Mouse (Mus musculus): ENCODE data around the gene Crybb2. TPM values are rescaled to one million over a fixed set of nuclear protein-coding genes. Genes with fewer than 3 reads are reported as not detected.
A peak's percentile ranks its signal among the peaks of the same experiment; 100 is the strongest.

The Crybb2 gene
- polyA plus RNA-seq, 1 experiment from 2014 or later: not detected

DNA sequence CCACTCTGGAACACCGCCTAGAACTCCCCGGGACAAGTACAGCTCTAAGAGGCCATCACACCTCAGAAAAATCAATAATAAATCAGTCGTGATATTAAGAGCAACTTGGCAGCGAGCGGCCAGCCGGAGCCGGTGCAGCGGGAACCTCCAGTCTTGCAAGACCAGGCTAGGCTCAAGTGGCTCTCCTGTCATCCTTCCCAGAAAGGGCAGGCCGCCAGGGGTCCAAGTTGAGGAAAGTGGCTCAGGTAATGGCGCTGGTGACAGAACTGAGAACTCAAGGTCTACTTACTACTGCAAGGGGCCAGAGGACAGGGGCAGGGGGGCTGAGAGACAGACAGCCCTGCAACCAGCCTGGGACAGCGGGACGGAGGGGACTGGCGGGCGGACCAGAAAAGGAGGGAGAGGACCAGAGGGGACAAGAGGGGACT lies 55.1 kb downstream of the Crybb2 start:
- Histone ChIP-seq H3K9ac (ENCODE audit: low read length) (peak overlapping the region; percentile 68), H3K4me2 (ENCODE audit: low read depth, low read length, severe bottlenecking) (peak overlapping the region; percentile 66), H3K9me3 (ENCODE audit: control insufficient read depth, low read length) (no peaks in the 10 kb centered on the region), H3K4me1 (replicated peaks; ENCODE audit: control insufficient read depth, insufficient read depth, low read length) (no peaks in the 10 kb centered on the region; the same call in 1 of the 2 replicates), H3K27ac (ENCODE audit: low read depth, low read length) (no peak overlapping the region), H3K4me3 (ENCODE audit: low read depth, low read length) (peak overlapping the region; percentile 53), H3K27me3 (ENCODE audit: control insufficient read depth, insufficient read depth, low read length) (peaks cover 2% of the 10 kb centered on the region; the same call in 1 of the 2 replicates), H3K36me3 (ENCODE audit: control insufficient read depth, insufficient read depth, low read length) (no peaks in the 10 kb centered on the region)
- ATAC-seq (replicated peaks; ENCODE audit: low FRiP score): peak; percentile 69
- DNase-seq (ENCODE audit: low spot score): peak; percentile 65
- WGBS: 2% methylated on average over 14 of the region's 14 CpGs

DNA sequence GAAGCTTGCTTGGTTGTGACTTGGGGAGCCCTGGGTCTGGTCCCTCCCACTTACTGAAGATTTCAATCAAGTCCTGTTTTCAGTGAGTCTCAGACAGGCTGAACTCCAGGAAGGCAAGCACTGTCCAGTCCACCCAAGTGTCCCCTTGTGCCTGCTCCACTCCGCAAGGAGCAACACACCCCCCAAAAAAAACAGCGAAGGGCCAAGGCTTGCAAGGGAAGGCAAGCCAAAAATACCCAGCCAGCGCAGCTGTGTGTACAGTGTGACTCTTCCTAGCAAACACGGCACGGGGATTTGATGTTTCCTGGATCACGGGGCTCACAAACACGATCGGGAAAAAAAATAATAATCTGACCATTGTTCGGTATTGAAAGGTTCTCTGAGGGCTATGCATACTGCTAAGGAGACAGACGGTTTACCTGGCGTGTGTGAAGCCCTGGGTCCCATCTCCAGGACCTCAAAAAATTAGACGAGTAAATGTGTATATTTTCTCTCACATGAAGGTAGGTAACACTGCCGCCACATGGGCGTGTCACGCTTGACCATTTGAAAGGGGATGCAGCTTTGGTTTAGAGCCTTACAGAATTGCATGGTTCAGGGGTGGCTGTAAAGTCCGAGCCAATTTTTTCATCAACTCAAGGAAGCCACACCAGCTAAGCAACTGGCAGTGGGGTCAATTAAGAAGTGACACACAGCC lies 55.7 kb downstream of the Crybb2 start:
- no peak for ATAC-seq (replicated peaks; ENCODE audit: low FRiP score)
- H3K9me3 ChIP-seq (ENCODE audit: control insufficient read depth, low read length): no peaks in the 10 kb centered on the region
- no peak for DNase-seq (ENCODE audit: low spot score)
- 66% methylated on average over 16 of the region's 16 CpGs for WGBS
- no peaks in the 10 kb centered on the region; the same call in 1 of the 2 replicates for H3K4me1 ChIP-seq (replicated peaks; ENCODE audit: control insufficient read depth, insufficient read depth, low read length)
- peaks cover 2% of the 10 kb centered on the region; the same call in 1 of the 2 replicates for H3K27me3 ChIP-seq (ENCODE audit: control insufficient read depth, insufficient read depth, low read length)
- H3K9ac ChIP-seq (ENCODE audit: low read length): peak overlapping the region; percentile 0; the same call in 1 of the 2 replicates
- peak overlapping the region; percentile 53; the same call in 1 of the 2 replicates for H3K4me3 ChIP-seq (ENCODE audit: low read depth, low read length)
- no peak overlapping the region for H3K27ac ChIP-seq (ENCODE audit: low read depth, low read length)
- H3K36me3 ChIP-seq (ENCODE audit: control insufficient read depth, insufficient read depth, low read length): no peaks in the 10 kb centered on the region
- H3K4me2 ChIP-seq (ENCODE audit: low read depth, low read length, severe bottlenecking): peak overlapping the region; percentile 66

DNA sequence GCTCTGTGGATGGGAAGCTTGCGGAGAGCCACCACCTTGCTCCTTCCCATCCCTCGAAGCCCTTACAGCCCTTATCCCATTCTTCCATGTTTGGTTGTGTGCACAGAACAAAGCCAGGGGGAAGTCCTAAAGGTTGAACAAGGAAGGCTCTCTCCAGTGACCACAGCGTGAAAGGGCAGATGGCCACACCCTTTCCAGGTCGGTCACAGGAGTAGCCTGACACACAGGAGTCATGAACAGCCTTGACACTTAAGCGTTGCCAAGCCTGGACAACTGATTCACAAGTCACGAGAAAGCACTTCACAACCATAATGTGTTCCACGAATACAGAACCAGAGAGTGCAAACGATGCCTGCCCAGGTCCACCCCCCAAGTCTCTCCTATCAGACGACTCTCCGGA lies 58.0 kb downstream of the Crybb2 start:
- H3K4me2 ChIP-seq (ENCODE audit: low read depth, low read length, severe bottlenecking): no peak overlapping the region
- no peaks in the 10 kb centered on the region for H3K9me3 ChIP-seq (ENCODE audit: control insufficient read depth, low read length)
- ATAC-seq (replicated peaks; ENCODE audit: low FRiP score) (no peak), DNase-seq (ENCODE audit: low spot score) (no peak)
- H3K36me3 ChIP-seq (ENCODE audit: control insufficient read depth, insufficient read depth, low read length): no peaks in the 10 kb centered on the region
- no peak overlapping the region for H3K27ac ChIP-seq (ENCODE audit: low read depth, low read length)
- 90% methylated on average over 10 of the region's 10 CpGs for WGBS
- H3K9ac ChIP-seq (ENCODE audit: low read length): no peak overlapping the region
- no peak overlapping the region for H3K4me3 ChIP-seq (ENCODE audit: low read depth, low read length)
- no peaks in the 10 kb centered on the region; the same call in 1 of the 2 replicates for H3K4me1 ChIP-seq (replicated peaks; ENCODE audit: control insufficient read depth, insufficient read depth, low read length)
- H3K27me3 ChIP-seq (ENCODE audit: control insufficient read depth, insufficient read depth, low read length): peaks cover 2% of the 10 kb centered on the region; the same call in 1 of the 2 replicates

DNA sequence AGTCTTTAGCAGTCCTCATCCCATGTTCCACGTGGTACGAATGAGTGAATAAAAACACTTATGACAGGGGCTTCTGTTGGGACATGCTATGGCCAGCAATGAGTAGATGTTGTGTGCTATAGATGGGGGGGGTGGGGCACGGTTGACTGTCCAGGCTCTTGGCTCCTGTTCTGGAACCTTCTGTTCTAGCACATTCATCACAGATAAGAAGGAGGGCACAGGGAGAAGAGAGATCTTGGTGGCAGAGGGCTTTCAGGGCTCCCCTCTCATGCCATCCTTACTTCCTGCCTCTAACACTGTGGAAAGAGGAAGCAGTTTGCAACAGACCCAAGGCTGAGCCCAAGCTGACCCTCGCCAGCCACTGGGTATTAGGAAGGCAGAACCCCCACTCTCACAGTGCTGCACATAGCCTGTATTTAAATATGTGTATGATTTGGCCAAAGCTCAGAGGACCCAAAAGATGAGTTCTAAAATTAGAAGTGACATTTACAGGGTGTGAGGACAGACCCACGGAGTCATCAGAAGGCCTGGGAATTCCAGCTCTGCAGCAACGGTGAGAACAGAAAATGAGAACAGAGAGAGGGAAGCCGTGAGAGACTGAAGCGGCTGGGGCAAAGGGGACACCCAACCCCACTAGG lies 60.6 kb downstream of the Crybb2 start:
- Histone ChIP-seq H3K27me3 (ENCODE audit: control insufficient read depth, insufficient read depth, low read length) (no peaks in the 10 kb centered on the region), H3K36me3 (ENCODE audit: control insufficient read depth, insufficient read depth, low read length) (no peaks in the 10 kb centered on the region), H3K9me3 (ENCODE audit: control insufficient read depth, low read length) (no peaks in the 10 kb centered on the region), H3K9ac (ENCODE audit: low read length) (no peak overlapping the region), H3K4me2 (ENCODE audit: low read depth, low read length, severe bottlenecking) (no peak overlapping the region), H3K27ac (ENCODE audit: low read depth, low read length) (no peak overlapping the region), H3K4me1 (replicated peaks; ENCODE audit: control insufficient read depth, insufficient read depth, low read length) (no peaks in the 10 kb centered on the region; the same call in 1 of the 2 replicates), H3K4me3 (ENCODE audit: low read depth, low read length) (no peak overlapping the region)
- DNase-seq (ENCODE audit: low spot score) (no peak), ATAC-seq (replicated peaks; ENCODE audit: low FRiP score) (no peak)
- 91% methylated on average over 8 of the region's 8 CpGs for WGBS

DNA sequence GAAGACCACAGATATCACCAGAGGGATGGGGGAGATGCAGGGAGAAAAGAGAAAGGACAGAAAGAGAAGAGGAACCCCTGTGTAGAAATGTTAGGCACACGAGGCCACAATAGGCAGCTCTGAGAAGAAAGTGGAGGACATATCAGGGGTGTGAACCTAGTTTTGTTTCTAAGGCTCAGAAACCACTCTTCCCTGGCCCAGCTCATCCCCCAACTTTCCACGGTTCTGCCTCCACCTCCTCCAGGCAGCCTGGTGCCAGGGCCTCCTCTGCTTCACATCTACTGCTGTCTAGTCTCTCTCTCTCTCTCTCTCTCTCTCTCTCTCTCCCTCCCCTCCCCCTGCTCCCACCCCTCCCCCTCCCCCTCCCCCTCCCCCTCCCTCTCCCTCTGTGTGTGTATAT lies 61.4 kb downstream of the Crybb2 start:
- H3K4me2 ChIP-seq (ENCODE audit: low read depth, low read length, severe bottlenecking): no peak overlapping the region
- H3K9ac ChIP-seq (ENCODE audit: low read length): no peak overlapping the region
- DNase-seq (ENCODE audit: low spot score): no peak
- no peaks in the 10 kb centered on the region for H3K4me1 ChIP-seq (replicated peaks; ENCODE audit: control insufficient read depth, insufficient read depth, low read length)
- no peak for ATAC-seq (replicated peaks; ENCODE audit: low FRiP score)
- no peak overlapping the region for H3K4me3 ChIP-seq (ENCODE audit: low read depth, low read length)
- H3K27ac ChIP-seq (ENCODE audit: low read depth, low read length): no peak overlapping the region
- no peaks in the 10 kb centered on the region for H3K27me3 ChIP-seq (ENCODE audit: control insufficient read depth, insufficient read depth, low read length)
- 83% methylated on average over 2 of the region's 2 CpGs for WGBS
- no peaks in the 10 kb centered on the region for H3K9me3 ChIP-seq (ENCODE audit: control insufficient read depth, low read length)
- H3K36me3 ChIP-seq (ENCODE audit: control insufficient read depth, insufficient read depth, low read length): no peaks in the 10 kb centered on the region

Other genes with a start within 250 kb of the Crybb2 start
- 0.28 and 0.36 TPM in 2 replicates for gene Myo18b, start 173.8 kb downstream of the Crybb2 start, polyA plus RNA-seq (2014; fragmentation: Nextera tagmentation; extraction: Ambion mirVana)
- gene Grk3, start 54.3 kb downstream of the Crybb2 start, polyA plus RNA-seq (2014; fragmentation: Nextera tagmentation; extraction: Ambion mirVana): 6.7 and 7.1 TPM in 2 replicates
- gene Crybb3, start 11.5 kb upstream of the Crybb2 start, polyA plus RNA-seq (2014; fragmentation: Nextera tagmentation; extraction: Ambion mirVana): 0.76 TPM in 2 replicates
- gene 2900026A02Rik, start 151.1 kb upstream of the Crybb2 start, polyA plus RNA-seq (2014; fragmentation: Nextera tagmentation; extraction: Ambion mirVana): 2.2 and 3.4 TPM in 2 replicates
- gene Tmem211, start 156.8 kb upstream of the Crybb2 start, polyA plus RNA-seq (2014; fragmentation: Nextera tagmentation; extraction: Ambion mirVana): 0.20 TPM in 1 of 2 replicates, not detected in the other
- 14.4 and 15.7 TPM in 2 replicates for gene Sgsm1, start 240.7 kb upstream of the Crybb2 start, polyA plus RNA-seq (2014; fragmentation: Nextera tagmentation; extraction: Ambion mirVana)

Measured in forebrain, embryonic 11.5 days (tissue).